8 mouse cellular contexts compared by ENCODE assay signal in genomic region chr5:139325395-139325966, GRCm38 (mm10). TPM values are rescaled to one million over a fixed set of nuclear protein-coding genes. Genes with fewer than 3 reads are reported as not detected.
DNase-seq lines count a peak whose midpoint lies in the region; ATAC-seq and TF ChIP-seq lines count a peak whose summit lies in the region.

Gene Adap1, minus strand, starts transcription at chr5:139325622.

- H3K79me2 ChIP-seq in heart, adult 2 months (replicated peaks; ENCODE audit: control insufficient read depth, insufficient read depth, low read length): no peaks in the 10 kb centered on the region

- H3K9ac ChIP-seq in heart, adult 2 months (ENCODE audit: low read depth, low read length): peak within 1 kb of the TSS; percentile 46
- H3K9ac ChIP-seq in kidney, embryonic 16.5 days (replicated peaks; ENCODE audit: low read length): peak within 1 kb of the TSS; percentile 78
- H3K9ac ChIP-seq in stomach, embryonic 16.5 days (ENCODE audit: low read length): peak within 1 kb of the TSS; percentile 83

- peak within 1 kb of the TSS; percentile 97 for H3K4me2 ChIP-seq in kidney, embryonic 16.5 days (replicated peaks; ENCODE audit: low read depth, low read length)
- H3K4me2 ChIP-seq in stomach, embryonic 16.5 days (ENCODE audit: low read depth, low read length): peak within 1 kb of the TSS; percentile 88

- peak; percentile 43 for ATAC-seq in common myeloid progenitor, adult 5-6 weeks (replicated peaks; ENCODE audit: low read depth, poor library complexity, severe bottlenecking)
- peak; percentile 64; the same call in 1 of the 2 replicates for ATAC-seq in kidney, embryonic 16.5 days (ENCODE audit: low FRiP score, low TSS enrichment)
- peak; percentile 32 for ATAC-seq in monocyte, adult 5-6 weeks (replicated peaks; ENCODE audit: insufficient number of reproducible peaks, low FRiP score, low TSS enrichment, poor library complexity, severe bottlenecking)
- peak; percentile 81 for ATAC-seq in stomach, embryonic 16.5 days (ENCODE audit: insufficient read depth, low FRiP score)

- TF ChIP-seq CTCF in kidney, adult 2 months (conservative IDR thresholded peaks at IDR 0.05; ENCODE audit: insufficient read depth, insufficient read length, low read depth, low read length): peak; percentile 44
- TF ChIP-seq CTCF in heart, adult 2 months (IDR thresholded peaks at IDR 0.05): peak; percentile 66

- no peak within 1 kb of the TSS for H3K27ac ChIP-seq in kidney, adult 2 months (ENCODE audit: insufficient read depth, low read depth, low read length)
- no peak within 1 kb of the TSS for H3K27ac ChIP-seq in heart, adult 2 months
- no peak within 1 kb of the TSS for H3K27ac ChIP-seq in kidney, embryonic 16.5 days (ENCODE audit: low read length)
- H3K27ac ChIP-seq in stomach, embryonic 16.5 days (ENCODE audit: low read length): peak within 1 kb of the TSS; percentile 42; the same call in 1 of the 2 replicates

- intact Hi-C loops in heart, adult 2 months (cut with DNase I): no loop called here

- H3K4me3 ChIP-seq in kidney, adult 2 months (ENCODE audit: insufficient read depth, low read depth, low read length): peak within 1 kb of the TSS; percentile 61
- H3K4me3 ChIP-seq in heart, adult 2 months: peak within 1 kb of the TSS; percentile 50
- H3K4me3 ChIP-seq in kidney, embryonic 16.5 days (ENCODE audit: low read length): peak within 1 kb of the TSS; percentile 68
- peak within 1 kb of the TSS; percentile 69 for H3K4me3 ChIP-seq in stomach, embryonic 16.5 days (replicated peaks; ENCODE audit: low read length)

- no peak for TF ChIP-seq EP300 in heart, adult 2 months (IDR thresholded peaks at IDR 0.05; ENCODE audit: insufficient read depth, low read depth, low read length)

- peaks cover 8% of the 10 kb centered on the region; the same call in 1 of the 2 replicates for H3K4me1 ChIP-seq in kidney, adult 2 months (ENCODE audit: control insufficient read depth, insufficient read depth, low read length)
- H3K4me1 ChIP-seq in heart, adult 2 months (ENCODE audit: control insufficient read depth, insufficient read depth, low read length): no peaks in the 10 kb centered on the region; the same call in 1 of the 2 replicates
- peaks cover 22% of the 10 kb centered on the region for H3K4me1 ChIP-seq in kidney, embryonic 16.5 days (ENCODE audit: insufficient read depth, low read length)
- peaks cover 19% of the 10 kb centered on the region for H3K4me1 ChIP-seq in stomach, embryonic 16.5 days (ENCODE audit: control insufficient read depth, insufficient read depth, low read length)

- no peak for TF ChIP-seq POLR2A in kidney, adult 2 months (IDR thresholded peaks at IDR 0.05; ENCODE audit: low read depth, low read length)
- no peak for TF ChIP-seq POLR2A in heart, adult 2 months (IDR thresholded peaks at IDR 0.05; ENCODE audit: insufficient read depth, low read depth, low read length)

- H3K27me3 ChIP-seq in kidney, adult 2 months (replicated peaks; ENCODE audit: control insufficient read depth, insufficient read depth, low read length): no peaks in the 10 kb centered on the region
- H3K27me3 ChIP-seq in heart, adult 2 months (ENCODE audit: control insufficient read depth, insufficient read depth, low read length): no peaks in the 10 kb centered on the region
- peaks cover 26% of the 10 kb centered on the region for H3K27me3 ChIP-seq in kidney, embryonic 16.5 days (ENCODE audit: insufficient read depth, low read length)
- H3K27me3 ChIP-seq in stomach, embryonic 16.5 days (ENCODE audit: control insufficient read depth, insufficient read depth, low read length): peaks cover 18% of the 10 kb centered on the region

- H3K9me3 ChIP-seq in kidney, embryonic 16.5 days (ENCODE audit: low read length): no peaks in the 10 kb centered on the region
- H3K9me3 ChIP-seq in stomach, embryonic 16.5 days (replicated peaks; ENCODE audit: control insufficient read depth, low read length): no peaks in the 10 kb centered on the region

- peak; percentile 63 for DNase-seq in kidney, adult 2 months
- DNase-seq in kidney, adult 11 months: no peak
- peak; percentile 73 to 76 for DNase-seq in heart, adult 2 months
- DNase-seq in liver: peak; percentile 56

- WGBS in kidney, adult 2 months: 4% methylated on average over 61 of the region's 61 CpGs
- 9% methylated on average over 60 of the region's 61 CpGs for WGBS in heart, adult 2 months
- 4% methylated on average over 34 of the region's 61 CpGs for WGBS in kidney, embryonic 16.5 days
- WGBS in stomach, embryonic 16.5 days: 1% methylated on average over 50 of the region's 61 CpGs

- no peaks in the 10 kb centered on the region for H3K36me3 ChIP-seq in kidney, adult 2 months (ENCODE audit: control insufficient read depth, insufficient read depth, low read length)
- no peaks in the 10 kb centered on the region for H3K36me3 ChIP-seq in heart, adult 2 months (ENCODE audit: control insufficient read depth, insufficient read depth, low read length)
- H3K36me3 ChIP-seq in kidney, embryonic 16.5 days (ENCODE audit: insufficient read depth, low read length): no peaks in the 10 kb centered on the region
- H3K36me3 ChIP-seq in stomach, embryonic 16.5 days (ENCODE audit: control insufficient read depth, insufficient read depth, low read length): no peaks in the 10 kb centered on the region

RNA-seq across cellular contexts. Expression of gene Adap1, which starts in this region (rescaled TPM):
- 29.5 and 34.2 TPM in 2 replicates for polyA plus RNA-seq in kidney, adult 2 months (2012; rRNA removed)
- total RNA-seq in common myeloid progenitor, adult 5-6 weeks (2017): 15.8 and 25.8 TPM in 2 replicates
- 1 to 10 TPM; 1.5 to 1.7 TPM for total RNA-seq in heart, adult 2 months (2021)
- 2.7 and 2.8 TPM in 2 replicates for polyA plus RNA-seq in heart, adult 2 months (2012; rRNA removed)
- polyA plus RNA-seq in kidney, embryonic 16.5 days (2015; fragmentation: Nextera tagmentation; extraction: Ambion mirVana): 1.1 and 1.7 TPM in 2 replicates
- total RNA-seq in monocyte, adult 5-6 weeks (2017): 67.3 to 90.2 TPM (median 72.6 TPM) in 3 replicates
- polyA plus RNA-seq in stomach, embryonic 16.5 days (2015; fragmentation: Nextera tagmentation; extraction: Ambion mirVana): 2.4 and 2.6 TPM in 2 replicates
